Mouse (Mus musculus) small intestine, adult 2 months (tissue): ENCODE measurements around the gene Zfp704. TPM values are rescaled to one million over a fixed set of nuclear protein-coding genes. Genes with fewer than 3 reads are reported as not detected.

Experiments
- H3K27ac ChIP-seq: fragments of 200-500 bp; 2 replicates; pipeline ENCODE4 v1.5.1; 2012; ENCODE audit warnings: low read depth, low read length, control low read depth, inconsistent platforms; ENCODE audit not compliant: insufficient read depth
- H3K27me3 ChIP-seq: fragments of 200-500 bp; 2 replicates; pipeline ENCODE4 v1.6.1; 2012; ENCODE audit warnings: mild to moderate bottlenecking, moderate library complexity, low read length, inconsistent platforms; ENCODE audit not compliant: control insufficient read depth, insufficient read depth
- H3K36me3 ChIP-seq: fragments of 200-500 bp; 2 replicates; pipeline ENCODE4 v1.6.1; 2012; ENCODE audit warnings: mild to moderate bottlenecking, low read length, control low read depth, inconsistent platforms; ENCODE audit not compliant: control insufficient read depth, insufficient read depth
- H3K4me1 ChIP-seq: fragments of 200-500 bp; 2 replicates; pipeline ENCODE4 v1.6.1; 2012; ENCODE audit warnings: low read length, inconsistent platforms, mixed read lengths; ENCODE audit not compliant: control insufficient read depth, insufficient read depth, insufficient read length
- H3K4me3 ChIP-seq: fragments of 200-500 bp; 2 replicates; pipeline ENCODE4 v1.5.1; 2012; ENCODE audit warnings: low read depth, mild to moderate bottlenecking, control low read depth, inconsistent platforms, low read length, moderate library complexity
- CTCF ChIP-seq: fragments of 200-500 bp; IDR thresholded peaks from 2 replicates; pipeline ENCODE4 v1.5.1; 2012; ENCODE audit warnings: low read depth, mild to moderate bottlenecking, control low read depth, inconsistent platforms, low read length, moderate library complexity, mixed read lengths; ENCODE audit not compliant: insufficient replicate concordance, insufficient read length; ENCODE audit errors: extremely low read depth
- POLR2A ChIP-seq: fragments of 200-500 bp; IDR thresholded peaks from 2 replicates; pipeline ENCODE4 v1.6.1; 2012; ENCODE audit warnings: low read depth, mild to moderate bottlenecking, control low read depth, inconsistent platforms, low read length, moderate library complexity
- WGBS: fragments of 180-500 bp; shearing (Covaris S2); methylation state at CpG from one replicate; pipeline ENCODE4 v1.1.7; 2018; 5-methylcytosine and 5-hydroxymethylcytosine counted together
- polyA plus RNA-seq: library from polyadenylated mRNA; depleted of rRNA; stranded (reverse); fragments of >200 nt; gene quantifications from 2 replicates; pipeline ENCODE4 v1.2.3, GENCODE M21; 2012

Zfp704 gene
- polyA plus RNA-seq, 1 experiment = 1.5 TPM

GRCm38 (mm10) chr3:9432796-9433526 lies 176.9 kb downstream of the Zfp704 start:
- Histone ChIP-seq H3K27me3 (no peaks in the 10 kb centered on the region), H3K4me1 (no peaks in the 10 kb centered on the region), H3K27ac (no peak overlapping the region), H3K4me3 (no peak overlapping the region), H3K36me3 (no peaks in the 10 kb centered on the region; the same call in 1 of the 2 replicates)
- TF ChIP-seq POLR2A (no peak), CTCF (no peak)
- 81% methylated on average over 16 of the region's 16 CpGs for WGBS

- Histone ChIP-seq H3K36me3 (no peaks in the 10 kb centered on the region; the same call in 1 of the 2 replicates), H3K4me3 (no peak overlapping the region), H3K27me3 (no peaks in the 10 kb centered on the region), H3K27ac (no peak overlapping the region), H3K4me1 (no peaks in the 10 kb centered on the region)
- WGBS = 62% methylated on average over 3 of the region's 3 CpGs
- TF ChIP-seq POLR2A (no peak), CTCF (no peak)
Observed at GRCm38 (mm10) chr3:9432226-9432625, 177.7 kb downstream of the Zfp704 start.

GRCm38 (mm10) chr3:9429946-9430345 lies 179.9 kb downstream of the Zfp704 start:
- H3K36me3 ChIP-seq = no peaks in the 10 kb centered on the region
- H3K27ac ChIP-seq = no peak overlapping the region
- TF ChIP-seq CTCF (no peak), POLR2A (no peak)
- no peak overlapping the region for H3K4me3 ChIP-seq
- H3K27me3 ChIP-seq = no peaks in the 10 kb centered on the region
- WGBS = 89% methylated on average over 3 of the region's 3 CpGs
- no peaks in the 10 kb centered on the region for H3K4me1 ChIP-seq

- WGBS = 86% methylated on average over 4 of the region's 4 CpGs
- H3K4me1 ChIP-seq = no peaks in the 10 kb centered on the region
- no peaks in the 10 kb centered on the region for H3K36me3 ChIP-seq
- H3K27ac ChIP-seq = no peak overlapping the region
- no peak for TF ChIP-seq CTCF
- no peak for TF ChIP-seq POLR2A
- no peak overlapping the region for H3K4me3 ChIP-seq
- no peaks in the 10 kb centered on the region for H3K27me3 ChIP-seq
Observed at GRCm38 (mm10) chr3:9427826-9428225, 182.1 kb downstream of the Zfp704 start.

- no peaks in the 10 kb centered on the region for H3K4me1 ChIP-seq
- no peaks in the 10 kb centered on the region for H3K36me3 ChIP-seq
- TF ChIP-seq POLR2A = no peak
- TF ChIP-seq CTCF = no peak
- WGBS = 93% methylated on average over 5 of the region's 5 CpGs
- no peak overlapping the region for H3K4me3 ChIP-seq
- H3K27ac ChIP-seq = no peak overlapping the region
- no peaks in the 10 kb centered on the region for H3K27me3 ChIP-seq
Observed at GRCm38 (mm10) chr3:9425661-9426060, 184.2 kb downstream of the Zfp704 start.

- Histone ChIP-seq H3K4me1 (no peaks in the 10 kb centered on the region), H3K27ac (no peak overlapping the region), H3K4me3 (no peak overlapping the region), H3K27me3 (no peaks in the 10 kb centered on the region), H3K36me3 (no peaks in the 10 kb centered on the region)
- no peak for TF ChIP-seq POLR2A
- TF ChIP-seq CTCF = no peak
- WGBS = 87% methylated on average over 6 of the region's 6 CpGs
Observed at GRCm38 (mm10) chr3:9424637-9425036, 185.2 kb downstream of the Zfp704 start.

GRCm38 (mm10) chr3:9423669-9424068 lies 186.2 kb downstream of the Zfp704 start:
- TF ChIP-seq POLR2A (no peak), CTCF (no peak)
- Histone ChIP-seq H3K4me3 (no peak overlapping the region), H3K27ac (no peak overlapping the region), H3K36me3 (no peaks in the 10 kb centered on the region), H3K27me3 (no peaks in the 10 kb centered on the region), H3K4me1 (no peaks in the 10 kb centered on the region)
- 90% methylated on average over 6 of the region's 6 CpGs for WGBS
